Mouse (Mus musculus) kidney, postnatal 4 days (tissue): Measurements from ENCODE around the gene Lnx1.

Source experiments
- DNase-seq, 2 experiments: peaks; one replicate each; pipeline ENCODE4 v3.0.0; 2021; ENCODE audit warnings: mixed read lengths in 2 of 2

The Lnx1 gene

DNA sequence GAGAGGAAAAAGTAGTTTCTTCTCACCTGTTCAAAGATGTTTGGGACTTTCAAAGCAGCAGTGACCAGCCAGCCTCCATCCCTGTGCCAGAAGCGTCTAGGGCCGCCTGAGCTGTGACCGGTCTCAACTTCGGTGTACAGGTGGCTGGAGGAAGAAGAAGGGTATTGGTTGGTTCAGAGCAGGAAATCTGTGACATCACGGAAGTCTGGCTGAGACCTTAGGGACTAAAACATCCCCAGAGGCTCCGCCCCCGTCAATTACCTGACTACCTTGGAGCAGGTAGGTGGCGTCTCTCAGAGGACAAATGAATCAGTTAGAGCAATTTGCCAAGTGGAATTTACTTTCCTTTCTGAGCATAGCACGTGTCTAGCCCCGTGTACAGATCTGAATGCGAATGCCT lies at the start of gene Lnx1:
Gene Lnx1, minus strand, starts transcription at position 147 of the 400 bp plus-strand sequence.
- peak; percentile 44 to 62 for DNase-seq

DNA sequence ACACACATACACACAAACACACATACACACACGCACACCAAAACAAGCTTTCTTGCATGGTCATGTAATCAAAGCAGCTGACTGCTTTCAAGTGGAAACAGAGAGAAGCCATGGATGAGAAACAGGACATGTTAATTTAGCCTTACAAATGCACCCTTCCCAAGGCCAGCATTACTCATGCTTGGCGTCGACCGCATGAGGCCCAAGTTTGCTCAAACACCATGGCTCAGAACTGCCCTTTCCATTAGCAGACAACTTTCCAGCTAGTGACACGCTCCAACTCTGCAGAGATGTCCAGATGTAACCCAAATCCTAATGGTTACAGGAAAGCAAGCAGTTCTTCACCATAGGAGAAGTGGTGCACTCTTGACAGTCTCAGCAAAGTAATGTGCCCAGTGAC lies 47.8 kb upstream of the Lnx1 start:
- DNase-seq = no peak

DNA sequence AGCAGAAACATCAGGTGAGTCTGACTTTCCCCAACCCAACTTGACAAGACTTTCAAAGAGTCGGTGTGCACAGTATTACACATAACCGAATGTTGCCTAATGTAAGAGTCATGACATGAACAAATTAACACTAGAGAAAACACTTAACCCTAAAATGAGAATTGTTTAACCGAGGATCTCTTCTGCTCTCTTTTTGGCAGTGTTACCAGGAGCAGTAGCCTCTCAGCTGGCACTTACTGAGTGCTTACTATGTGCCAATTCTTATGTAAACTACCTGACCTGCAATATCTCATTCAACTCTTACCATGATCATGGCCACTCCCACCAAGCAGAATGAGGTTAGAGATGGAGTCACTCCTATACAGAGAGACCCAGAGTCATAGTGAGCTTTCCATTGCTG lies 44.8 kb upstream of the Lnx1 start:
- DNase-seq = no peak

DNA sequence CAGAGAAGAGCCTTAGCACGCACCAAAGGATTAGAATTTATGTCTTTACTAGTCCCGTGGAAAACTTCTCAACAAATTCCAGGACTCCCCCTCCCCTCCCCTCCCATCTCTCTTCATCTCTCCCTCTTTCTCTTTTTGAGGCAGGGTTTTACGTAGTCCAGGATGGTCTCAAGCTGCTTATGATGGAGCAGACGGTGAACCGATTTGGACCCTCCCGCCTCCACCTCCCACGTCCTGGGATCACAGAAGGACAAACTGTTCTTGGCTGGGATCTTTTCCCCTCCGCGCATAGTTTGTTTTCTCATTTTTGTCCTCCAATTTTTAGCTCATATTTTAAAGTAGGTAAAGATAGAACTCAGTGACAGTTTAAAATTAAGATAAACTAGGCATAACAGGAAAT lies 38.2 kb upstream of the Lnx1 start:
- DNase-seq = no peak

DNA sequence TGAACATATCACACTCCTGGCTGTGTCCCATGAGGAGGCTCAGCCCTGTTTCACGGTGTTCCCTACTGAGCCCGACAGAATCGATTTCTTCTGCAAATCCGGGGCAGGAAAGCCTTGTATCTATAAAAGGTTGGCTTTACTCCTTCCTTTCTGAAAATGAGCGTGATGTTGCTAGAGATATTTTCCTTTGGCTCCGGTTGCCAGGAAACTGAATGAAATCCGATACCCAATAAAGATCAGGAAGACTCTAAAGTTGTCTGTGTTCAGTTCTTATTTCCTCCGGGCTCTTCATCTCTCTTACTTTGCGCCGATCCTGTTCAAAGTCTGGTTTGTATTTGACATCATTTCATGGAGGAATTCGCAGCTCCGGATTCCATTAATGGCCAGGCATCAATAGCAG lies 36.7 kb upstream of the Lnx1 start:
- no peak for DNase-seq

DNA sequence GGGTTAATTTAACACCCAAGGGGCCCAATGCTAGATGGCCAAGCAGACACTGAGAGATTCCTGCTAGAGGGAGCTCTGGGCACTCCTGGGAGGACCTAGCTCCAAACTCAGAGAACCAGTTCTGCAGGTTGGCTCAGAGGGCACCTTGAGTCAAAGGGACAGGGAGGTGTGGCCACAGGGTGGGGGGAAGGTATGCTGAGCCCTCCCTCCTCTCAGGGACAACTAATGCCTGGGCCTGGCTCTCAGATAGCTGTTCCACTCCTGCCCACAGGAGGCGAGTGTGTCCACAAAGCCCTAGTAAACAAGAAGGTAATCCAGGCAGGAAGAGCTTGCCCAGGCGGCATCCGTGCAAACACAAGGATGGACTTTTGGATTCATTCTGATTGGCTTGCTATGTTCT lies 35.6 kb upstream of the Lnx1 start:
- peak; percentile 59 to 75 for DNase-seq

DNA sequence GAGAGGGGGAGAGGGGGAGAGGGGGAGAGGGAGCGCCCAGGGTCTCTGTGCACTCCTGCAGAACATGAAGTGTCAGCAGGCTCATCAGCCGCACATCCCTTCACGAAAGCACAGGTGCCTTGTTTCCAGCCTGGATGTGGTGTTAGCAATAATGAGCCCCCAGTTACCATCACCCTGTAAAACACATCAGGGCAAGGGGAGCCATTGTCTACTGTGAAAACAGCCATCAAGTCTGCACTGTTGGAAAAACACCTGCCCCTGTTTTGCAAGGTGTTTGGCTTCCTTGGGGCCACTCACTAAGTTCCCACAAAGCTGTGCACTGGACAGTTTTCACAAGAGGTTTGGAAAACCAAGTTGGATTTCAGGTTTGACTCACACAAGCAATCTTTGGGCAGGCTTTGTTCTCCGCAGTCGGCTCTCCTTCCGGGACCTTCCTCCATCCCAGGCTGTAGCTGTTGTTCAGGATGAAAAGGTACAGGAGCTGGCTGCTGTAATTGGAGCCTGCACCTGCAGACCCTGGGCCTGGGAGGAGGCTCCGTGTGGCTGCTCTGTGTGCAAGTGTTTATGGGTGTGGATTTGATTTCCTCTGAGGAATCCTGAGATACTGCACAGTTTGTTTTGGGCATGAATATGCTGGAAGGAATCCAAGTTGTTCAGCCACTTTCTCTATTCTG lies 31.3 kb upstream of the Lnx1 start:
- peak in 1 of 2 experiments; percentile 21 for DNase-seq

DNA sequence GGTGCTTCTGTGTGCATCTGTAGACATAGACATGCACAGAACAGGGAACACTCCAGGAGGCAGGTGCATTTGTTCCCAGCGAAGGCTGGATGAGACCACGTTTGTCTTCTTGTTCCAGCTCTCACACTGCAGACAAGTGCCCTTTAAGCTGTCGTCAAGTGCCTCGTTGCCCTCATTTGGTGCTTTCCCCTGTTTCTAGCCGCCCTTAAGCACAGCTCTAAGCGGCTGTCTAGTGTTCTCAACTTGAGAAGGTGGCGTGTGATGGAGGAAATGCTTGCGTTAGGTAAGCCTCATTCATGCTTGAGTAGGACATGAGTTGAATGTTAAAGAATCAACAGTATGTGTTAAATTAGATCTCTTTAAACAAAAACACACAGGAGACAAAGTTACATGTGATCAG lies 29.9 kb upstream of the Lnx1 start:
- no peak for DNase-seq

DNA sequence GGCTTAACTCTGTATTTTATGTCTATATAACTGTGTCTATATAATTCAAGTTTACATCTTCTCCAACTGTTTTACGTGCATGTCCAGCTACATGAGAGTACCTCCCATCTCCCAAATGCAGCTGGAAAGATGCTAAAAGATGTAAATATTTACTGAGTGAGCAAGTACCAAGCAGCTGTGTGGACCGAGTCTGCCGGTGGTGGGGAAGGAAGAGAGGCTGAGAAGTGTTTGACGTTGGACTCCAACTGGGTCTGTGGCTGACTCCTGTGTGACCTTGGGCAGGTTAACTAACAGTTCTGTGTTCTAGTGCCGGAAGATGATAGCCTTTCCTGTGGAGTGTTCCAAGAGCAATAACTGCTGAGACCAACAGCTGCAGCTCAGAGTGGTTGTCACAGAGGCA lies 27.9 kb upstream of the Lnx1 start:
- DNase-seq = no peak

DNA sequence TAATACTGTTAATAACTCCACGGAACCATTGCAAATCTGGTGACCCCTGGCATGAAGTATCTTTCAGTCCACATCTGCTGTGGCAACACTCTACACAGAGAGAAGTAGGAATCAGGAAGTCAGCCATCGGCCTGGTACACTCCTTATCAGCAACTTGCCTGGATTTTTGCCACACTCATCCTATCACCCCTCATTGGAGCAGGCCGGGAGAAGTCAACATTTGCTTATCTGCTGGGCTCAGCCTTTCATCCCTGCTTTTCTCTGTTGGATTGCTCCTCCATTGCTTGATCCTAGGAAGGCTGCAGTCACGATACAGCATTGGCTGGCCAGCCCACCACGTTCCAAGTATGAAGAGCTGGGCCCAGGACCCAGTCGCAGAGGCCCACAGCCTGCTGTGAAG lies 26.9 kb upstream of the Lnx1 start:
- DNase-seq = no peak

DNA sequence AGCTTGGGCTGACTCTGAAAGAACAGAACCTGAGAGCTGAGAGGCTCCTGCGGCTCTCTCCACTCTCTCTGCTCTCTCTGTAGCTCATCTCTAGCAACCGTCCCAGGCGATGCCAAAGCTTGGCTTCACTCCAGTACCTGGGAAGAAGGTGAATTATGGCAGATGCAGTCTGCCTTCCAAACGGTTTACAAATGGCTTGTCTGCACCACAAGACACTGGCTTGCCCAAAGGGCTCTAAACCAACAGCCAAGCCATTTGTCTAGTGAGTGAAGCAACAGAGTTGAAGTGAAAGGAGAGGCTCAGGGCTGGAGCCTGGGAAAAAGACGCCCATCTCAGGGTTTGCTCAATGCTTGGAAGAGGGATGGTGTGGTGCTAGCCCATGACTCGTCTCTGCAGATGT lies 25.5 kb upstream of the Lnx1 start:
- DNase-seq = no peak

DNA sequence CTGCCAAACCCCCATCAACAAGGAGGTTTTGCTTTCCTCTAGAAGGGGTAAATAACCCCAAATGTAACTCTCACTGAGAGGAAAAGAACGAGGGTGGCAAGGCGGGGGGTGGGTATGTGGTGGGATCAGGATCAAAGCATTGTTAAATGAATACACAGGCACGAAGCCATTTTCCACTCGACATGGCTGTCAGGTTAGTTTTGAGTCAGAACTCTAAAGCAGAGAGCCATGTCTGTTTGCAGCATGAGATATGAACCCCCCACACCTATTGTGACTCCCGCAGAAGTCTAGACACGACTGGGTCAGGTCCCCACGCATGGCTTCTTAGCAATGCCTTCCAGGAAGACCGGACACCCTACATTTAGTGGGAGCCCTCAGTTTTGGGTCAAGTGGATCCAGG lies 24.6 kb upstream of the Lnx1 start:
- DNase-seq = no peak

DNA sequence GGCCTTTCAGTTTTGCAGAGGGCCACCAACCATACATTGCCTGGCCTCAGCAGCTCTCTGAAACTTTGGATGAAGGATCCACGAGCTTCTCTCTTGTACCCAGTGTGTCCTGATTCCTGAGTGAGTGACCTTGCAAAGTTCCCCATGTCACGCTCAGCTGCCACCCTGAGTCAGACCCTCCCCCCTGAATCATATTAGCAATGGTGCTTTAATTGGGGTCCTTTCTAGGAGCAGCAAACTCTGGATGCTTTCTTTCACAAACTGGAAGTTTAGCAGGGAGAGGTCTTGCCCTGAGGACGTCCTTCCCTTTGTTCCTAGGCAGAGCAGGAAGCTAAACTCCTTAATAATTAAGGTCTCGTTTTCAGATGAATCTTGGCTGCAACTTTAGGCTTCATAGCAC lies 22.8 kb upstream of the Lnx1 start:
- DNase-seq = no peak

DNA sequence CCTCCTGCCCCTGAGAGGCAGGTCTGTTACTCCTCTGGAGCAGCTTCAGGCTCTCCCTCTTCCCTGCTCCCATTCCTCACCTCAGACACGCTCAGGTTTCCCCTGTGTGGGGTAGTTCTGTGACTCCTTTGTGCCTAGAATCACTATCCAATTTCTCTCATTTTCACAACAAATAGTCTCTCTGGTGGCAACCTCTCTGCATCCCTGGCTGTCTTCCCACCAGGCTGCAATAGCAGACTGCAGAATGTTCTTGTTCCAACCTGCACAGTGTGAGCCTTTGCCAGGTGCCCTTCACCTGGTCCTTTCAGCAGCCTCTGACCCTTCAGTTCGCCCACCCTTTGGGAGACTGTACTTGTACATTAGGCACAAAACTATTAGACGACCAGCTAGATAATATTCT lies 19.1 kb upstream of the Lnx1 start:
- no peak for DNase-seq

DNA sequence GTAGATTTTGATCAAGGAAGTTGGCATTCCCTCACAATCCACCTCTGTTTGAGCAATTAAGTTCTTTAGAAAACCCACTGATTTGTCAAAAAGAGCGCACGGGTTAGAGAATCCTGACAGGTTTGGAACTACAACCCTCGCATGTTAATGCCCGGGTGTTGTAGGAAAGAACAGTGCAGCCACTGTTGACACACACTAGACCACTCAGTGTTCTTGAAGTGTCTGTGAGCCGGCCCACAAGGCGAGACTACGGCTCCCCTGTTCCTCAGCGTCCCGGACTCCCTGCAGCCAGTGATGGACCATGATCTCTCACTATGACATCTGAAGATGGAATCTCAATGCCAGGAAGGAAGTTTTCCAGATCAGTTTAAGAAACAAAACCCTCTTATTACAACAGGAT lies 17.9 kb upstream of the Lnx1 start:
- DNase-seq = no peak

DNA sequence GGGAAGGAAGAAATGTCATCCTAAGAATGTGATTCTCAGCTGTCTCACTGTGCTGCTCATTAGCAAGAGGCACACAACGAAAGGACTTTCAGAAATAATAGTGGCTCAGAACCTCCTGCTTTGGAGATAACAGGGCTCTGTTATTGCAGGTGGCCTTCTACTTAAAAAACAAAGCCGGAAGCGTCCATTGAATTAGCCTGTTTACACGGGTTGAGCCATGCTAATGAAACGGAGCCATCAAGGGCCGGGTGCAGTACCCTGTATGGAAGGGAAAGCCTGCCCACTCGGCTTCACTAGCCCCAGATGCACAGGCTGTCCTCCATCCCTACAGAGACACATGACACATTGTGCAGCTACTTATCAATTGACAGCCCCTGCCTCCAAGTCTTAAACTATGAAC lies 13.5 kb upstream of the Lnx1 start:
- DNase-seq = no peak

DNA sequence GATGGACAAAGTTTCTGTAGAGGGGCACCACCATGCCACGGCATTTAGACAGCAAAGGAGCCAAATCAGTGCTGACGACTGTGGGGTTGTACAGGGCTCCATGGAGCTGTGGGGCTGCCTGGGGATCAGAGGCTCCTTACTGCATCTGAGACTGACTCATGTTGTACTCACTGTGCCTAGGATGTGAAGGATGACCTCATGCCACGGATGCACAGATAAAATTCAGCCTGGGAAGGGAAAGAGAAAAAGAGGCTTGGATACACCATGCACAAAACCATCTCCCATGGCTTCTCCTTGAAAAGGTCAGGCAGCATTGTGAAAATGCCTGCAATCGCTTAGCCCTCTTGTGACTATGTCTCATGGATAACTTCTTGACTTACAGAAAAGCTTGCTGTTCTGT lies 10.1 kb upstream of the Lnx1 start:
- no peak for DNase-seq

DNA sequence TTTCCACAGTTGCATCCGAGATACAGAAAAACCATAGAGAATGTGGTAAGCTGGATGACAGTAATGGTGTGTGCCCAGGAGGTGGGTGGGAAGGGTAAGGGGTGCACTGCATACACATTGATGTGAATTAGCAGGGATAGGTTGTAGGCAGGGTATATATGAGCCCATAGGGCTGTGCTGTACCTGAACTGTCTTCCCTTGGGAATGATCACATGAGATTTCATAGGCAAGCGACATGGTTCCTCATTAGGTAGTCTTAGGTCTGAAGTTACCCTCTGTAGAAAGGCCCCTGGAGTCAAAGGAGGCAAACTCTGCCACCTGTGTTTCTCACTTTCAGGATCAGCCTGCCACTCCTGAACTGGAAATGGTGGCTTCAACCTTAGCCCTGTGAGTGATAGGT lies 9.3 kb upstream of the Lnx1 start:
- no peak for DNase-seq

DNA sequence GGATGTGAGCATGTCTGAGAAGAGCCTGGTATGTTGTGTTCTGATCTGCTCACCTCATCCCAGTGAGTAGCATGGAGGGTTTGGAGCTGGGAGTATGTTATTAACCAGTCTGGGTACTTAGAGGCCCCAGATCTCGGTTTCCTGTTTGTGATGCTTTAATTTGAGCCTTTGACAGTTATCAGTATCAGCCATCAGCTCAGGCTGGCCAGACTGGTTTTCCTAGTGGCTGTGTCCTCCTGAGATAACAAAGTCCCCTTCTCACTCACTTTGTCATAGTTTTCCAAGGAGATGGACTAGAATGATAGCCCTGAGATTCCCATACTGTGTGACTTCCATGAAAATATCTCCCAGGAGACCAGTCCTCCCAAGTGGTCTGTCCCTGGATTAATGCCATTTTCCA lies 8.3 kb upstream of the Lnx1 start:
- no peak for DNase-seq

DNA sequence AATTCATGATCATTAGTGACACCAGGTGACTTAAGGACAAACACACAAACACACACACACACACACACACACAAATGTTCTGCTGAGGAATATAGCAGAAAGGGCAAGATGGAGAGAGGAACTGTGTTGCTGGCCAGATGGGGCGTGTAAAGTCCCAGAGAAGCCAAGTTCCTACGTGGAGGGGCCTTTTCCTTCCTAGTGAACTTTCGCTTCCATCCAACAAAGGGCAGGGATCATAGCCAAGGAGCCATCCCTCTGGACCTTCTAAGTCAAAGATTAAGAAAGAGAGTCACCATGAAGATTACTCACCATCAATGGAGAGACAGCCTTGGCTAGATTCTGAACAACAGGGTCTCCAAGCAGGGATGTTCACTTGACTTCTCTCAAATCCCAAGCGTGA lies 7.5 kb upstream of the Lnx1 start:
- DNase-seq = no peak

DNA sequence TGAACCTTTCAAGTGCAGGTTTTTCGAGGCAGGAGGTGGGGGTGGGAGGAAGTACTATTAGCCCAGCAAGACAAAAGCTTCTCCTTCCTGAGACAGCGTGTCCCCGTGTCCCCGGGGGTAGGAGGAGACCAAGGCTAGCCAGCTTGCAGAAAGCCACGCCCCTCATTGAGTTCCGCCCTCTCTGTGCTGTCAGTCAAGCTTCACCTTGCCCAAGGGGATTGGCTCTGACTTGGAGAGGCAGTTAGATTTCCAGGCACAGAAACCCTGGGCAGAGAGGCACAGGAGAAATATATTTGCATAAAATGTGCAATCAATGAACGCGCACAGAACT lies 1.7 kb upstream of the Lnx1 start:
- DNase-seq = peak; percentile 86 to 91

DNA sequence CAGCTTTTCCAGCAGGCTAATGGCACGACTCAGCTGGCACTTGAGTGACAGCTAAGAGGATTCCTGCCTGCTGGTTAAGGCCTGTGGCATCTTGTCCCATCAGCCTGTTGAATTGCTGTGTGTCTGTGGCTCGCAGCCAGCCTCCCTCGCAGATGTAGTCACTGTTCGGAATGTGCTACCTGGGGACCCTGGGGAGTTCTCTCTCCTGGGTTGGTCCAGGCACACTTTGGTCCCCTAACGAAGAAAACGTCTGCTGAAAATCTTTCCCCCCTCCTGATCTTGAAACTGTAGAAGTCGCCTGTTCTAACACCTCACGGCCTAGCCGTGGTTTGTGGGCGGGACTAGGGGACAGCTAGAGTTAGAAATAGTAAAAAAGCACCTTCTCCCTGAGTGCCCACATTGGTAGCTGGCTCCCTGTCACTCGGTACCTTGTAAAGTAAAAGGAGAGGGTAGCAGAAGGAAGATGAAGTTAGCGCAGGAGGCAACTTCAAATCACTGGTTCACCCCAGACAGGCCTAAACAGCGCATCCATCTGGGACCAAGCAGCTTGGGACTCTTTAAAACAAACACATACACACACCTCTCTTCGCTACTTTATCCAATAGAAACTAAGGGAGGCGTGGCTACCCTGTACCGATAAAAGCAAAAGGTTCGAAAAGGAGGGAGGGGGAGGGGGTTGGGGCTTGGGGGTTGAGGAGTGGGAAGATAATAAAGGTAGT lies 1.2 kb upstream of the Lnx1 start:
- DNase-seq = peak; percentile 13 to 40

DNA sequence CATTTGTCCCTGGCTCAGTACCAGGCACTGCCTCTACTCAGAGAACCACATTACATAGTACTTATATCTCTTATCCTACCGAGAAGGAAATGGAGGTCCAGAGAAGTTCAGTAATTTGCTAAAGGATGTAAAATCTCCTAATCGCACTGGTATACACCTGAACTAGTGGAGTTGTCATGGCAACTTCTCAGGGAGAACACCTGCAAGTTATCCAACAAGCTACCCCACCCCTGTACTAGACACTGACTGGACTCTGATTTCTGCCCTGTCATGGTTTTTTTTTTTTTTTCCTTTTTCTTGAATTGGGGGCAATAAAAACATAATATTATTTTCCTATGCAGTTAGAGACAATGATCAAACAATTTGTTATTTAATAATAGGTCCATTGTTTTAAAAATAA lies 1.8 kb downstream of the Lnx1 start:
- no peak for DNase-seq

DNA sequence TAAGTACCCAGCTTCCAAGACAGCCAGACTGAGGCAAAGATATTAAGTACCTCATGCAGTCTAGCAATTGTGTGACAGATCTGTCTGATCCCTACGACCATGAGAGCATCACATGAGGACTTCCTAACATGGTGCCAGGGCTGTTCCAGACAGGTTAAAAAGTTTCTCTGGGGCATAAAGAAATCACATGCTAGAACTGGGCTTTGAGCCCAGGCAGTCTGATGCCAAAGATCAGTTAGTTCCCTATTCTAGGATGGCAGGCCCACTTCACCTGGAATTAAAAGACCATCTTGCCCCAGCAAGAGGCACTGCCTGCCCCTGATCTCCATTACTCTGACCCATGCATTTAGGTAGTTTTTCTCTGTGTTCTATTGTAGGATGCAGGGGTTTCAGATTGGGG lies 3.0 kb downstream of the Lnx1 start:
- no peak for DNase-seq

DNA sequence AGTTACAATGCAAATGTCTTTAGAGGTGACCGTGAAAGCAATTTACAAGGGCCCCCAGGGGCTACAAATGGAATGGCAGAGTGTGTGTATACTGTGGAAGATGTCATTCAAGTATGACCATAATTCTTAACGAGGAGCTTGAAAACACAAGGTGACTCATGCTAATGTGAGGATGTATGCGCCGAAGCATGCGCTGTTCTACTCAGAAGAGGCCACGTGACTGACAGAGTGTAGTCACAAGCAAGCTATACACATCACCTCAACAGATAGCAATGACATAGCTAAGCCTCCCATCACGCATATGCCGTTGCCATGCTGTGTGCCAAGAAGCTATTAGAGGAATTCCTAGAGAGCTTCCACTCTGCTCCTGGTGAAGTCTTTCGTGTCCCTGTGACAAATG lies 5.2 kb downstream of the Lnx1 start:
- DNase-seq = no peak
